Mouse (Mus musculus): ENCODE measurements at regions not wholly inside any gene's neighbourhood (a gene's known extent, or its start where the extent isn't known, plus 50 kb on each side); places are given as distances from the start of the nearest gene placed in this dataset.

GRCm38 (mm10) chr11:39588641-39589385, 1106.2 kb downstream of the Mat2b start:
- H3K36me3 ChIP-seq (ENCODE audit: insufficient read depth) = no peaks in the 10 kb centered on the region
- H3K4me1 ChIP-seq (ENCODE audit: insufficient read depth) = no peaks in the 10 kb centered on the region
- no peak overlapping the region for H3K9ac ChIP-seq
- peak; percentile 89 for DNase-seq
- no peaks in the 10 kb centered on the region for H3K27me3 ChIP-seq (ENCODE audit: insufficient read depth, low read length)
- peak; percentile 49; the same call in 1 of the 2 replicates for ATAC-seq (ENCODE audit: insufficient read depth)
- peak overlapping the region; percentile 48 for H3K4me2 ChIP-seq
- peak; percentile 82 for TF ChIP-seq CTCF (IDR thresholded peaks at IDR 0.05; ENCODE audit: low read depth)
- 16% methylated on average over 15 of the region's 15 CpGs for WGBS
- H3K27ac ChIP-seq (ENCODE audit: low read depth) = no peak overlapping the region
- no peaks in the 10 kb centered on the region for H3K9me3 ChIP-seq (ENCODE audit: low read depth, low read length)
- no peak overlapping the region for H3K4me3 ChIP-seq (ENCODE audit: low read depth, low read length)

DNA sequence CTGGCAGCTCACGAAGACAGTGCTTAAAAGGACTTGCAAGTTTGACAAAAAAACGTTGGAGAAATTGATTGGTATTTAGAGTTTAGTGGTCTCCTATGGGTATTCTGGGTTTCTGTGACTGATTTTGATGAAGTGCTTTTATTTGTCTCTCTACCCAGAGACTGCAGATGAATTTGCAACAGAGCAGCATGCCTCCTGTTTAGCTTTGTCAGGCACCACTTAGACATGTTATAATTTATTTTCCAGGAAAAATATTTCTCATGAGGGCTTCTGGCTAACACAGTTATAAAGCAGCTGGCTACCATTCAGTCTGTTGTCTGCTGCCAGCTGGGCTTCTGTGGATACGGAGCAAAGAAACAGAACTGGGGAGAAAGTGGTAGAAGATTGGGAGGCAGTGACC, 1136.7 kb downstream of the Mat2b start:
- Histone ChIP-seq H3K9me3 (ENCODE audit: low read depth, low read length) (no peaks in the 10 kb centered on the region), H3K27ac (ENCODE audit: low read depth) (no peak overlapping the region), H3K9ac (no peak overlapping the region), H3K4me1 (ENCODE audit: insufficient read depth) (no peaks in the 10 kb centered on the region), H3K27me3 (ENCODE audit: insufficient read depth, low read length) (no peaks in the 10 kb centered on the region), H3K4me2 (no peak overlapping the region), H3K4me3 (ENCODE audit: low read depth, low read length) (no peak overlapping the region), H3K36me3 (ENCODE audit: insufficient read depth) (no peaks in the 10 kb centered on the region)
- TF ChIP-seq CTCF (IDR thresholded peaks at IDR 0.05; ENCODE audit: low read depth) = no peak
- WGBS = 24% methylated on average over 3 of the region's 3 CpGs
- ATAC-seq (ENCODE audit: insufficient read depth) (no peak), DNase-seq (no peak)

DNA sequence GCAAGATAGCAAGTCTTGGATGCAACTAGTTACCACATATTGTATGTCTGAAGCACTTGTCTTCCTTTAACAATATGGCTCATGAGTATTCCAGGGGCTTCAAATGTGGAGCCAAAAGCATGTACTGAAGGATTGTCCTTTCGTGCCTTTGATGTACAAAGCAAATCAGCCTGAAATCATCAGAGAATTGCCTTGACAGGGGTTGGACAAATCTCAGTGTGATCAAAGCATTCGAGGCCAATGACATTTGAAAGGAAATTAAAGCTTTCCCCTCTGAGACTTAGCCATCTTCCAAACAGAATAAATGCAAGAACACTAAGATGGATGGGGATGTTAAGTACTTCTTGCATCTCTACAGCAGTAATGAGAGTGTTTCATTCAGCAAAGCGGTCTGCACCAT, 1144.9 kb downstream of the Mat2b start:
- H3K9me3 ChIP-seq (ENCODE audit: low read depth, low read length) = no peaks in the 10 kb centered on the region
- DNase-seq (no peak), ATAC-seq (ENCODE audit: insufficient read depth) (no peak)
- no peaks in the 10 kb centered on the region for H3K36me3 ChIP-seq (ENCODE audit: insufficient read depth)
- H3K27ac ChIP-seq (ENCODE audit: low read depth) = no peak overlapping the region
- no peak overlapping the region for H3K4me3 ChIP-seq (ENCODE audit: low read depth, low read length)
- no peak overlapping the region for H3K4me2 ChIP-seq
- WGBS = 54% methylated on average over 3 of the region's 3 CpGs
- no peaks in the 10 kb centered on the region for H3K27me3 ChIP-seq (ENCODE audit: insufficient read depth, low read length)
- no peaks in the 10 kb centered on the region for H3K4me1 ChIP-seq (ENCODE audit: insufficient read depth)
- no peak for TF ChIP-seq CTCF (IDR thresholded peaks at IDR 0.05; ENCODE audit: low read depth)
- H3K9ac ChIP-seq = no peak overlapping the region

DNA sequence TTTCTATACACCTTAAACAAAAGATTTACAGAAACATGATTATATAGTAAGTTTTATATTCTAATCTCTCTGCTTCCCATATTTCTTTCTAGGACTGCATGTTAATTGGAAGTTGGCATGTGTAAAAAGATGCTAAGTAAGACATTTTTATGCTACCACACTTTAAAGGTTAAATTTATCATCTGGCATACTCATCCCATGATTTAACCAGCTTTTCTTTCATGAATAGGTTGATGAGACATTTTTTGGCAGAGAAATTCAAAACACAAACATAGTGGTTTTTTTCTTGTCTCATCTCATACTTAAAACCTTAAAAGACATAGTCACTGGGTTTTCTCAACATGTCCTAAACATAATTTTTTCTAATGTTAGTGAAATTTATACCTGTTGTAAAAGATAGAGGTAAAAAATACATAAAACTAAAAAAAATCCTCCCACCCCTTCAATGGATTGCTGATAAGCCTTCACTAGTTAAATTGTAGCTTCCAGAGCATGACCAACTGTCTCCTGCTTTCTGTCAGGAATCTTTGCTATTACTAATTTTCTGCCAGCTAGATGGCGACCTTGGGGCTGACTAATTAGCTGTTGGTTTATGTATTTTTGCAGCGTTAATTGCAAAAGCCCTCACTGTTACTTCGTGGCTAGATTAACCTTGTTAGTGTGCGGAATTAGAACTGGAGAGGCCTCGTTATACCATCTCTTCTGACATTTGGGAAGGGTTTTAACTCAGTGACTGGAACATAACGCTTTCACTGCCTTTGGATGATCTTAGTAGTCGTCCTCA, 1169.9 kb downstream of the Mat2b start:
- 37% methylated on average over 7 of the region's 7 CpGs for WGBS
- Histone ChIP-seq H3K27me3 (ENCODE audit: insufficient read depth, low read length) (no peaks in the 10 kb centered on the region), H3K36me3 (ENCODE audit: insufficient read depth) (no peaks in the 10 kb centered on the region), H3K27ac (ENCODE audit: low read depth) (no peak overlapping the region), H3K9me3 (ENCODE audit: low read depth, low read length) (no peaks in the 10 kb centered on the region), H3K4me1 (ENCODE audit: insufficient read depth) (no peaks in the 10 kb centered on the region), H3K4me2 (no peak overlapping the region), H3K9ac (no peak overlapping the region), H3K4me3 (ENCODE audit: low read depth, low read length) (no peak overlapping the region)
- DNase-seq (no peak), ATAC-seq (ENCODE audit: insufficient read depth) (no peak)
- no peak for TF ChIP-seq CTCF (IDR thresholded peaks at IDR 0.05; ENCODE audit: low read depth)

- H3K27ac ChIP-seq (ENCODE audit: low read depth) = no peak overlapping the region
- H3K9me3 ChIP-seq (ENCODE audit: low read depth, low read length) = no peaks in the 10 kb centered on the region
- H3K4me1 ChIP-seq (ENCODE audit: insufficient read depth) = no peaks in the 10 kb centered on the region
- no peak overlapping the region for H3K4me2 ChIP-seq
- no peak for TF ChIP-seq CTCF (IDR thresholded peaks at IDR 0.05; ENCODE audit: low read depth)
- H3K9ac ChIP-seq = no peak overlapping the region
- no peak overlapping the region for H3K4me3 ChIP-seq (ENCODE audit: low read depth, low read length)
- WGBS = 46% methylated on average over 4 of the region's 4 CpGs
- ATAC-seq (ENCODE audit: insufficient read depth) (no peak), DNase-seq (no peak)
- no peaks in the 10 kb centered on the region for H3K36me3 ChIP-seq (ENCODE audit: insufficient read depth)
- no peaks in the 10 kb centered on the region for H3K27me3 ChIP-seq (ENCODE audit: insufficient read depth, low read length)
These were observed 1199.8 kb downstream of the Mat2b start for GRCm38 (mm10) chr11:39495253-39495652.

DNA sequence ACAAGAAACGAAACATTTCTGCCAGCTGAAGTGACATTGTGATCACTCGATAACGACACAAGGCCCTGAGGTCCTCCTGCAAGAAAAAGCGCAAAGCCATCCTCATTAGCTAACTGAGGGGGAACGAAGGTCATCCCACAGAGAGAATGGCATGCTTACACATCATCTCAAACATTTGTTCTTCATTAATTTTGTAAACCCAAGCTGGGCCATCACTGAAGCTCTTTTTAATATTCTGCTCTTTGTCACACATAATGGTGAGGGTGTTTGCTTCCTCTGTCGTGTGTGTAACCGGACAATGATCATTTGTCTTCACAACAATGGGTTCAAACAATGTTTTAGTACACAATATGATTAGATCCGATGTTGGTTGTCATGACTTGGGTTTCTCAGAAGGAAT, 1217.9 kb downstream of the Mat2b start:
- Histone ChIP-seq H3K36me3 (ENCODE audit: insufficient read depth) (no peaks in the 10 kb centered on the region), H3K9me3 (ENCODE audit: low read depth, low read length) (no peaks in the 10 kb centered on the region), H3K27me3 (ENCODE audit: insufficient read depth, low read length) (no peaks in the 10 kb centered on the region), H3K4me3 (ENCODE audit: low read depth, low read length) (no peak overlapping the region), H3K9ac (no peak overlapping the region), H3K4me2 (no peak overlapping the region), H3K4me1 (ENCODE audit: insufficient read depth) (no peaks in the 10 kb centered on the region), H3K27ac (ENCODE audit: low read depth) (no peak overlapping the region)
- no peak for DNase-seq
- TF ChIP-seq CTCF (IDR thresholded peaks at IDR 0.05; ENCODE audit: low read depth) = no peak
- ATAC-seq (ENCODE audit: insufficient read depth) = no peak
- 67% methylated on average over 8 of the region's 8 CpGs for WGBS

DNA sequence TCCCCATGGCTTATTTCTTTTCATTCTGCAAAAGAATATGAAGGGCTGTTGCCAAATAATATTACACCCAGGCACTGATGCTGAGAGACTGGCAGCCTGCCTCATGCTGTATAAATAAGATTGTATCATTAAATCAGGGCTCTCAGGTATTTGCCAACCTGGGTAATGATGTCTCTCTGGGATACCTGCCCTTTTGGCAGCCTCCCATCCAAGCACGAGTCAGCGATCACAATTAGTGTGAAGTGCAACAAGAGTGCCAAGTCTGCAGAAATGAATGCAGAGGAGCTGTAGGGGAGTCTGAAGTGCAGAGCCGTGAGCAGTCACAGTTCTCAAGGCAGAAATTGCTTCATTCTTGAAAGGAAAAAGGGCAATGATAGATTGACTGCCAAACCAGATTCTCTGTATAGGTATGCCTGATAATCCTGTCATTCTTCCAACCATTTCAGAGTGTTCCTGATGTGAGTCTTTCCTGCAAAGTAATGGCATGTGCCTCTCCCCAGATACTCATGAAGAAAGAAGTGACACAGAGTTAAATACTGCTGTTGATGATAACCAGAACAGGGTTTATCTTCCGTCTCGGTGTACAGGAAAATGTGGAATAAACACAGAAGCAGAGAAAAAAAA, 1241.6 kb downstream of the Mat2b start:
- Histone ChIP-seq H3K9me3 (ENCODE audit: low read depth, low read length) (no peaks in the 10 kb centered on the region), H3K27me3 (ENCODE audit: insufficient read depth, low read length) (no peaks in the 10 kb centered on the region), H3K36me3 (ENCODE audit: insufficient read depth) (no peaks in the 10 kb centered on the region), H3K9ac (no peak overlapping the region), H3K4me2 (no peak overlapping the region), H3K4me3 (ENCODE audit: low read depth, low read length) (no peak overlapping the region), H3K27ac (ENCODE audit: low read depth) (no peak overlapping the region), H3K4me1 (ENCODE audit: insufficient read depth) (no peaks in the 10 kb centered on the region)
- WGBS = 32% methylated on average over 5 of the region's 5 CpGs
- DNase-seq (peak; percentile 16), ATAC-seq (ENCODE audit: insufficient read depth) (peak; percentile 63; the same call in 1 of the 2 replicates)
- no peak for TF ChIP-seq CTCF (IDR thresholded peaks at IDR 0.05; ENCODE audit: low read depth)

Data from lung, embryonic 14.5 days (tissue).